Mouse (Mus musculus): ENCODE results near the gene Defb28. TPM values are rescaled to one million over a fixed set of nuclear protein-coding genes. Genes with fewer than 3 reads are reported as not detected.

The Defb28 gene
- polyA plus RNA-seq, 1 experiment = 0.30 TPM

GRCm38 (mm10) chr2:152516084-152516483, 2.0 kb upstream of the Defb28 start:
- Histone ChIP-seq H3K27me3 (replicated peaks; ENCODE audit: control insufficient read depth, insufficient read depth, low read length) (no peaks in the 10 kb centered on the region), H3K36me3 (ENCODE audit: control insufficient read depth, insufficient read depth, low read length) (no peaks in the 10 kb centered on the region), H3K4me1 (ENCODE audit: control insufficient read depth, insufficient read depth, low read length) (0 out of 2 replicates have a peak, but pooled peaks cover 3% of the 10 kb centered on the region), H3K27ac (ENCODE audit: insufficient read depth, low read depth, low read length) (no peak overlapping the region), H3K4me3 (ENCODE audit: insufficient read depth, low read depth, low read length) (no peak overlapping the region)
- no peak for TF ChIP-seq POLR2A (IDR thresholded peaks at IDR 0.05; ENCODE audit: low read depth, low read length)
- no peak for TF ChIP-seq CTCF (conservative IDR thresholded peaks at IDR 0.05; ENCODE audit: insufficient read depth, insufficient read length, low read depth, low read length)
- WGBS = 39% methylated on average over 4 of the region's 4 CpGs
- no peak for DNase-seq

- H3K4me1 ChIP-seq (ENCODE audit: control insufficient read depth, insufficient read depth, low read length) = peaks cover 6% of the 10 kb centered on the region
- no peaks in the 10 kb centered on the region for H3K27me3 ChIP-seq (replicated peaks; ENCODE audit: control insufficient read depth, insufficient read depth, low read length)
- H3K4me3 ChIP-seq (ENCODE audit: insufficient read depth, low read depth, low read length) = peak within 1 kb of the TSS; percentile 55
- WGBS = 23% methylated on average over 13 of the region's 13 CpGs
- H3K27ac ChIP-seq (ENCODE audit: insufficient read depth, low read depth, low read length) = peak within 1 kb of the TSS; percentile 90
- H3K36me3 ChIP-seq (ENCODE audit: control insufficient read depth, insufficient read depth, low read length) = no peaks in the 10 kb centered on the region
- TF ChIP-seq CTCF (conservative IDR thresholded peaks at IDR 0.05; ENCODE audit: insufficient read depth, insufficient read length, low read depth, low read length) (no peak; the same call in 1 of the 2 replicates), POLR2A (IDR thresholded peaks at IDR 0.05; ENCODE audit: low read depth, low read length) (peak; percentile 16)
- DNase-seq = peak; percentile 90
These were observed 22.1 kb downstream of the Defb28 start, which contains the start of gene Defb29 for GRCm38 (mm10) chr2:152539944-152540710. Defb29 (minus strand) TSS chr2:152540098.

- Histone ChIP-seq H3K4me3 (ENCODE audit: insufficient read depth, low read depth, low read length) (no peak overlapping the region), H3K4me1 (ENCODE audit: control insufficient read depth, insufficient read depth, low read length) (peaks cover 8% of the 10 kb centered on the region), H3K27ac (ENCODE audit: insufficient read depth, low read depth, low read length) (no peak overlapping the region), H3K27me3 (replicated peaks; ENCODE audit: control insufficient read depth, insufficient read depth, low read length) (no peaks in the 10 kb centered on the region), H3K36me3 (ENCODE audit: control insufficient read depth, insufficient read depth, low read length) (no peaks in the 10 kb centered on the region)
- no peak for TF ChIP-seq CTCF (conservative IDR thresholded peaks at IDR 0.05; ENCODE audit: insufficient read depth, insufficient read length, low read depth, low read length)
- no peak for TF ChIP-seq POLR2A (IDR thresholded peaks at IDR 0.05; ENCODE audit: low read depth, low read length)
- no peak for DNase-seq
- WGBS = 89% methylated on average over 9 of the region's 9 CpGs
These were observed 23.9 kb downstream of the Defb28 start for GRCm38 (mm10) chr2:152541979-152542378.

- Histone ChIP-seq H3K36me3 (ENCODE audit: control insufficient read depth, insufficient read depth, low read length) (no peaks in the 10 kb centered on the region), H3K4me1 (ENCODE audit: control insufficient read depth, insufficient read depth, low read length) (peaks cover 8% of the 10 kb centered on the region), H3K4me3 (ENCODE audit: insufficient read depth, low read depth, low read length) (no peak overlapping the region), H3K27ac (ENCODE audit: insufficient read depth, low read depth, low read length) (peak overlapping the region; percentile 36; the same call in 1 of the 2 replicates), H3K27me3 (replicated peaks; ENCODE audit: control insufficient read depth, insufficient read depth, low read length) (no peaks in the 10 kb centered on the region)
- TF ChIP-seq POLR2A (IDR thresholded peaks at IDR 0.05; ENCODE audit: low read depth, low read length) = no peak
- no peak for TF ChIP-seq CTCF (conservative IDR thresholded peaks at IDR 0.05; ENCODE audit: insufficient read depth, insufficient read length, low read depth, low read length)
- 77% methylated on average over 2 of the region's 2 CpGs for WGBS
- DNase-seq = no peak
These were observed 24.8 kb downstream of the Defb28 start for GRCm38 (mm10) chr2:152542897-152543296.

- no peaks in the 10 kb centered on the region for H3K27me3 ChIP-seq (replicated peaks; ENCODE audit: control insufficient read depth, insufficient read depth, low read length)
- peak overlapping the region; percentile 47; the same call in 1 of the 2 replicates for H3K27ac ChIP-seq (ENCODE audit: insufficient read depth, low read depth, low read length)
- peaks cover 8% of the 10 kb centered on the region for H3K4me1 ChIP-seq (ENCODE audit: control insufficient read depth, insufficient read depth, low read length)
- 30% methylated on average over 4 of the region's 4 CpGs for WGBS
- DNase-seq = peak; percentile 88
- H3K36me3 ChIP-seq (ENCODE audit: control insufficient read depth, insufficient read depth, low read length) = no peaks in the 10 kb centered on the region
- no peak overlapping the region for H3K4me3 ChIP-seq (ENCODE audit: insufficient read depth, low read depth, low read length)
- no peak for TF ChIP-seq POLR2A (IDR thresholded peaks at IDR 0.05; ENCODE audit: low read depth, low read length)
- no peak for TF ChIP-seq CTCF (conservative IDR thresholded peaks at IDR 0.05; ENCODE audit: insufficient read depth, insufficient read length, low read depth, low read length)
These were observed 25.4 kb downstream of the Defb28 start for GRCm38 (mm10) chr2:152543478-152543877.

- peak; percentile 83 for DNase-seq
- Histone ChIP-seq H3K36me3 (ENCODE audit: control insufficient read depth, insufficient read depth, low read length) (no peaks in the 10 kb centered on the region), H3K4me3 (ENCODE audit: insufficient read depth, low read depth, low read length) (no peak overlapping the region), H3K27ac (ENCODE audit: insufficient read depth, low read depth, low read length) (peak overlapping the region; percentile 70; the same call in 1 of the 2 replicates), H3K27me3 (replicated peaks; ENCODE audit: control insufficient read depth, insufficient read depth, low read length) (no peaks in the 10 kb centered on the region), H3K4me1 (ENCODE audit: control insufficient read depth, insufficient read depth, low read length) (peaks cover 8% of the 10 kb centered on the region)
- WGBS = 10% methylated on average over 4 of the region's 4 CpGs
- TF ChIP-seq CTCF (conservative IDR thresholded peaks at IDR 0.05; ENCODE audit: insufficient read depth, insufficient read length, low read depth, low read length) (peak; percentile 64), POLR2A (IDR thresholded peaks at IDR 0.05; ENCODE audit: low read depth, low read length) (no peak)
These were observed 26.6 kb downstream of the Defb28 start for GRCm38 (mm10) chr2:152544691-152545090.

GRCm38 (mm10) chr2:152548124-152548523, 30.1 kb downstream of the Defb28 start:
- Histone ChIP-seq H3K36me3 (ENCODE audit: control insufficient read depth, insufficient read depth, low read length) (no peaks in the 10 kb centered on the region), H3K27me3 (replicated peaks; ENCODE audit: control insufficient read depth, insufficient read depth, low read length) (no peaks in the 10 kb centered on the region), H3K4me3 (ENCODE audit: insufficient read depth, low read depth, low read length) (no peak overlapping the region), H3K27ac (ENCODE audit: insufficient read depth, low read depth, low read length) (no peak overlapping the region), H3K4me1 (ENCODE audit: control insufficient read depth, insufficient read depth, low read length) (peaks cover 8% of the 10 kb centered on the region)
- WGBS = 62% methylated on average over 5 of the region's 5 CpGs
- TF ChIP-seq CTCF (conservative IDR thresholded peaks at IDR 0.05; ENCODE audit: insufficient read depth, insufficient read length, low read depth, low read length) (no peak), POLR2A (IDR thresholded peaks at IDR 0.05; ENCODE audit: low read depth, low read length) (no peak)
- peak; percentile 77 for DNase-seq
